Mouse (Mus musculus) lung, adult 2 months (tissue): Measurements from ENCODE around the gene Pafah2. TPM values are rescaled to one million over a fixed set of nuclear protein-coding genes. Genes with fewer than 3 reads are reported as not detected.

Experiments
- DNase-seq: peaks from one replicate; pipeline ENCODE4 v3.0.0; 2022
- H3K4me1 ChIP-seq: fragments of 200-500 bp; 2 replicates; pipeline ENCODE4 v1.6.1; 2011; ENCODE audit warnings: low read length; ENCODE audit not compliant: control insufficient read depth, insufficient read depth
- H3K4me3 ChIP-seq: fragments of 200-500 bp; replicated peaks from 2 replicates; pipeline ENCODE3; 2011; ENCODE audit warnings: low read depth, mild to moderate bottlenecking, control low read depth, low read length; ENCODE audit errors: extremely low read depth
- CTCF ChIP-seq: fragments of 200-500 bp; IDR thresholded peaks from 2 replicates; pipeline ENCODE4 v1.5.1; 2011; ENCODE audit warnings: mild to moderate bottlenecking, low read length, control low read depth; ENCODE audit not compliant: insufficient read depth
- POLR2A ChIP-seq: fragments of 200-500 bp; IDR thresholded peaks from 2 replicates; pipeline ENCODE4 v1.6.1; 2011; ENCODE audit warnings: low read depth, mild to moderate bottlenecking, control low read depth, low read length, borderline replicate concordance; ENCODE audit errors: extremely low read depth
- WGBS: fragments of 180-500 bp; shearing (Covaris S2); methylation state at CpG from one replicate; pipeline ENCODE4 v1.1.7; 2018; 5-methylcytosine and 5-hydroxymethylcytosine counted together
- polyA plus RNA-seq: library from polyadenylated mRNA; depleted of rRNA; stranded (reverse); fragments of >200 nt; gene quantifications from 2 replicates; pipeline ENCODE4 v1.2.3, GENCODE M21; 2012

The Pafah2 gene
- polyA plus RNA-seq, 1 experiment, result 41.0 TPM

- Histone ChIP-seq H3K4me1 (peaks cover 5% of the 10 kb centered on the region), H3K4me3 (no peak overlapping the region)
- DNase-seq, result no peak
- WGBS, result 87% methylated on average over 7 of the region's 7 CpGs
- TF ChIP-seq POLR2A (no peak), CTCF (no peak)
Measured at GRCm38 (mm10) chr4:134395142-134395541, 978 bp upstream of the Pafah2 start.

GRCm38 (mm10) chr4:134397121-134397520 lies 1.0 kb downstream of the Pafah2 start:
- H3K4me3 ChIP-seq, result no peak overlapping the region
- TF ChIP-seq CTCF (no peak), POLR2A (no peak; the same call in 1 of the 2 replicates)
- H3K4me1 ChIP-seq, result peaks cover 6% of the 10 kb centered on the region
- WGBS, result 16% methylated on average over 7 of the region's 7 CpGs
- peak; percentile 73 for DNase-seq

- peaks cover 12% of the 10 kb centered on the region for H3K4me1 ChIP-seq
- 77% methylated on average over 9 of the region's 9 CpGs for WGBS
- DNase-seq, result no peak
- no peak for TF ChIP-seq POLR2A
- TF ChIP-seq CTCF, result no peak
- H3K4me3 ChIP-seq, result peak overlapping the region; percentile 30
Measured at GRCm38 (mm10) chr4:134397732-134398131, 1.6 kb downstream of the Pafah2 start.

- H3K4me3 ChIP-seq, result no peak overlapping the region
- peaks cover 13% of the 10 kb centered on the region for H3K4me1 ChIP-seq
- no peak for DNase-seq
- no peak for TF ChIP-seq CTCF
- 40% methylated on average over 5 of the region's 5 CpGs for WGBS
Measured at GRCm38 (mm10) chr4:134400206-134400605, 4.1 kb downstream of the Pafah2 start.

DNA sequence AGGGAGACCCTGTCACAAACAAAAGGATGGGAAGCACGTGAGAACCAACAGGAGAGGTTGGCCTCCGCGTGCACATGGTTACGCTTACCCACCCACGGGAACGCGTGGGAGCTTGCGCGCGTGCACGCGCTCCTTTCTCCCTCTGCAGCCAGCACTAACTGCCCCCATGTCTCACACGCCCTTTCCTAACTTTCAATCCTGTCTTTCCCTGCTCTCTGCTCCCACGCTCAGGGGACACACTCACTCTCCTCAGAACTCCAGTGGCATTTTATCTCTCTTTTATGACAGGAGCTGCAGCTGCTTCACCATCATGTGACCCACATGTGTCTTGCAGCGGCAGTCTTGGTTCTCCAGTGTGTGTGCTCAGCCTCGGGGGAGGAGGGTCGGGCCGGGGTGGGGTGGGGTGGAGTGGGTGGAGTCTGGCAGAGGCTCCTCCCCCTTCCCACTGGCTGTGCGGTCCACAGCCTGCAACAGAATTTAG lies 5.1 kb downstream of the Pafah2 start:
- WGBS, result 6% methylated on average over 19 of the region's 19 CpGs
- TF ChIP-seq CTCF (no peak), POLR2A (no peak)
- Histone ChIP-seq H3K4me3 (peak overlapping the region; percentile 48), H3K4me1 (peaks cover 13% of the 10 kb centered on the region)
- DNase-seq, result peak; percentile 54

DNA sequence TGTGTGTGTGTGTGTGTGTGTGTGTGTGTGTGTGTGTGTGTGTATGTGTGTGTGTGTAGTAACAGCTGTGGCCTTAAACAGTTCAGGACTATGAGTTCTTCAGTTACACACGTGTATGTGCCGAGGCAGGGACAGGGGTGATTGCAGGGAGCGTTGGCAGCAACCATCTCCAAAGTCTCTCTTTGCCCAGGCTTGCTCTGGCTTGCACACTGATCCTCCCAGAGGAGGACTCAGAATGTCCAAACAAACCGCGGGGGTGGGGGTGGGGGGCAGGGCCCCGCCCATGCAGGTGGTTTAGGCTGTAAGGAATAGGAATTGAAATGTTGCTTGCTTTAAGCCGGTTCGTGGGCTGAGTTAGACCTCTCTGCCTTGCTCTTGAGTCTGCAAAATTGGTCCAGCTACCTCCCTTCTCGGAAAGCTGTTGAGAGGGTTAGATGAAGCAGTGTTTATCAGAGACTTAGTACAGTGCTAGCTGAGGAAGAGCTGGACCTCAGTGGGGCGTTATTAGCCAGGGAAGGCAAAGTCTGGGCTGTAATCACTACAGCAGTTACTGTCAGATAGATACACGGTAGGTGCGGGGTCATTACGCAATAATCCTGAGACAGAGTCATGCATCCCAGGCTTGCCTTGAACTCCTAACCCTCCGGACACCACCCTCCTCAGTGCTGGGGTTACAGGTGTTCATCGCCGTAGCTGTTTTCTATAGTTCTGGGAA lies 5.9 kb downstream of the Pafah2 start:
- Histone ChIP-seq H3K4me3 (no peak overlapping the region), H3K4me1 (peaks cover 11% of the 10 kb centered on the region)
- WGBS, result 43% methylated on average over 16 of the region's 16 CpGs
- TF ChIP-seq CTCF, result no peak
- no peak for TF ChIP-seq POLR2A
- DNase-seq, result no peak

- peak; percentile 61 for DNase-seq
- 16% methylated on average over 16 of the region's 16 CpGs for WGBS
- peaks cover 11% of the 10 kb centered on the region for H3K4me1 ChIP-seq
- peak overlapping the region; percentile 25 for H3K4me3 ChIP-seq
- TF ChIP-seq CTCF, result no peak
Measured at GRCm38 (mm10) chr4:134402571-134403262, 6.6 kb downstream of the Pafah2 start.

GRCm38 (mm10) chr4:134403721-134404120 lies 7.6 kb downstream of the Pafah2 start:
- no peak for DNase-seq
- TF ChIP-seq CTCF (no peak), POLR2A (no peak)
- WGBS, result 48% methylated on average over 7 of the region's 7 CpGs
- H3K4me3 ChIP-seq, result no peak overlapping the region
- H3K4me1 ChIP-seq, result peaks cover 8% of the 10 kb centered on the region; the same call in 1 of the 2 replicates

DNA sequence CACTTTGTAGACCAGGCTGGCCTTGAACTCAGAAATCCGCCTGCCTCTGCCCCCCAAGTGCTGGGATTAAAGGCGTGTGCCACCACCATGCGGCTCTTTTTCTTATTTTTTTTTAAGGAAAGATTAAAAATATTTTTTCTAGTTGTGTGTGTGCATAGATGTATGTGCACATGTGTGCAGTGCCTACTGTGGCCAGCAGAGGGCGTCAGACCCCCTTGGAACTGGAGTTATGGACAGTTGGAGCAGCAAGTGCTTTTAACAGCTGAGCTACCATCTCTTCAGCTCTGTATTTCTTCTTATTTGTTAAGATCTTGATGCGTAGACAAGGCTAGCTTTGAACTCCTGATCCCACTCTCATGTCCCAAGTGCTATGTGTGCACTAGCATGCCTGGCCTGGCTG lies 13.2 kb downstream of the Pafah2 start:
- DNase-seq, result no peak
- TF ChIP-seq CTCF (peak; percentile 54), POLR2A (no peak)
- Histone ChIP-seq H3K4me3 (no peak overlapping the region), H3K4me1 (no peaks in the 10 kb centered on the region)
- WGBS, result 74% methylated on average over 5 of the region's 5 CpGs

DNA sequence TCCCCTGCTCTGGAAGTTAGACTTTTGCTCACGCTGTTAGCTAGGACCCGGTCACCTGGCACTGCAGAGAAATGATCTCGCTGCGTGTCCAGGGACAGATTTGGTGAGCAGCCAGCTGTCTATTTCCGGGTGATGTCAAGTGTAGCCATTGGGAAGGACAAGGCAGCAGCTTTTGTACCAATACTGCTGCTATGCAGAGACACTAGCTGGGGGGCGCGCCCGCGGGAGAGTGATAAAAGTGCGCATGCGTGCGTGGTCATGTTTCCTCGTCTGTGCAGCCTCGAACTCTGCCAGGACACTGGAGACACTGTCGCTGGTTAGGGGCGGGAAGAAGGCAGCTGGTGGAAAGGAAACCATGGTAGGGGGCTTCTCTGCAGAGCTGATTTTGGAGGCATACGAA lies 20.1 kb downstream of the Pafah2 start:
- no peaks in the 10 kb centered on the region for H3K4me1 ChIP-seq
- WGBS, result 83% methylated on average over 17 of the region's 17 CpGs
- TF ChIP-seq POLR2A (no peak), CTCF (no peak)
- no peak for DNase-seq
- H3K4me3 ChIP-seq, result no peak overlapping the region
